Mouse (Mus musculus): Measurements from ENCODE around the gene Nfxl1.
"Not testable (repeated sequence)": the region's sequence is repeated elsewhere in the genome, so short reads cannot be mapped to it uniquely, and the experiment has no call there.

DNA sequence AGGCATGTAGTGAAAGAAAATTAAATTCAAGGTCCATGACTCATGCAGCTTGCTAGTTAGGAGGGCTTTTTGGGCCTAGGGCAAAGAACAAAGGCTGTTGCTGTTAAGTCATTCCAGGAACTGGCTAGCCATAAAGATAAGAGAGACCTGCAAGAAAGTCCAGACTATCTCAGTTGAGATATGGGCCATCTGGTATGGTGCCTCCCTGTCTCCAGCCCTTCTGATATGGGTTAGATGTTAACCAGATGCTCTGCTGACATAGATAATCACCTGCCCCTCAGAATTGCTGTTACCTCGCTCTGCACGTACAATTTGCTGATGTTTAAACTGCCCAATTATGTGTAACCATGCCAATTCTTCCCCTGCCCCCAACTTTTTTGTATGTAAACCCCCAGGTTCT, 3.7 kb upstream of the Nfxl1 start:
- TF ChIP-seq GATA1, TAL1 (IDR thresholded peaks at IDR 0.05; ENCODE audit: low read length): not testable (repeated sequence)

All from erythroblast, embryonic 14.5 days (primary cell).